Mouse (Mus musculus): ENCODE results near the gene Polrmt. TPM values are rescaled to one million over a fixed set of nuclear protein-coding genes. Genes with fewer than 3 reads are reported as not detected.

Polrmt gene
- polyA plus RNA-seq, 1 experiment from 2014 or later: 45.3 TPM

DNA sequence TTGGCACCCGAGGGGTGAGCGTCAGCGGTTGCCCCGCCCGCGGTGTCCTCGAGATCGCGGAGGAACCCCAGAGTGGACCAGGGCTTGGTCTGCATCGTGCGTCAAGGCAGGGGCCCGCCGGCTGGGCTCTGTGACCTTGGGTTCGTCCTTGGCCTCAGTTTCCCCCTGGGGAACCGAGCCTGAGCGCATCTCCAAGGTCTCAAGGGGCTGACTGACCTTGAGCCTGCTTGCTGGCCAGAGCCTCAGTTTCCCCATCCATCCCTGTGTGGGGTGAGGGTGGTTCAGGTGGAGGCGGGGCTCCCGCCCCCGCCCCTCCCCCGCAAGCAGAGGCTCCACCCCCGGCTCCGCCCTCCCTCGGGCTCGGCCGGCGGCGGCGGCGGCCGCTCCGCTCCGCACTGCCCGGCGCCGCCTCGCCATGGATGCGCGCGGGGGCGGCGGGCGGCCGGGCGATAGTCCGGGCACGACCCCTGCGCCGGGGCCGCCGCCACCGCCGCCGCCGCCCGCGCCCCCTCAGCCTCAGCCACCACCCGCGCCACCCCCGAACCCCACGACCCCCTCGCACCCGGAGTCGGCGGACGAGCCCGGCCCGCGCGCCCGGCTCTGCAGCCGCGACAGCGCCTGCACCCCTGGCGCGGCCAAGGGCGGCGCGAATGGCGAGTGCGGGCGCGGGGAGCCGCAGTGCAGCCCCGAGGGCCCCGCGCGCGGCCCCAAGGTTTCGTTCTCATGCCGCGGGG is 30.0 kb downstream of the Polrmt start, which contains the start of gene Hcn2:
Hcn2 (plus strand) TSS at position 381 of the 734 bp plus-strand sequence.
- Histone ChIP-seq H3K4me2 (replicated peaks) (peak within 1 kb of the TSS; percentile 95), H3K27ac (replicated peaks) (no peak within 1 kb of the TSS), H3K27me3 (peaks cover 62% of the 10 kb centered on the region), H3K9me3 (no peaks in the 10 kb centered on the region), H3K9ac (replicated peaks) (peak within 1 kb of the TSS; percentile 58), H3K36me3 (peaks cover 10% of the 10 kb centered on the region), H3K4me3 (peak within 1 kb of the TSS; percentile 64), H3K4me1 (peaks cover 18% of the 10 kb centered on the region)
- ATAC-seq (ENCODE audit: low FRiP score, low read depth): peak; percentile 48
- 3% methylated on average over 26 of the region's 91 CpGs for WGBS

DNA sequence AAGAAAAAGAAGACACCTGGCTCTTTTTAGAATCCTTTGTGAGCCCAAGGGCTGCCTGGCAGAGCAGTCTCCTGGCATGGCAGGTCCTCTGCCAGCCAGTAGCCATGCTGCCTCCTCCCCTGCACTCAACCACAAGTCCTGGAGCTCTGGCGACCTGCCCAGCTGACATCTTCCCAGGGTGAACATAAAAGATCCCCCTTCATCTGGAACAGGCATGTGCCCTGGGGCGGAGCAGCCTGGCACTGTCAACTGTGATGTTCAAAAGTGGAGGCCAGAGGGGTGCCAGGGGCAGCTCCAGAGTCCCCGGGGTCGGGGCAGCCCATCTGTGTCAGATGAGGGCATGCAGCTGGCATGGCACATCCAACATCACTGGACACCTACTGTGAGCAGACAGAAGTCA is 31.4 kb downstream of the Polrmt start:
- Histone ChIP-seq H3K9me3 (no peaks in the 10 kb centered on the region), H3K27me3 (peaks cover 56% of the 10 kb centered on the region), H3K4me3 (no peak overlapping the region), H3K27ac (replicated peaks) (no peak overlapping the region), H3K4me1 (peaks cover 18% of the 10 kb centered on the region), H3K36me3 (peaks cover 24% of the 10 kb centered on the region), H3K4me2 (replicated peaks) (no peak overlapping the region), H3K9ac (replicated peaks) (no peak overlapping the region)
- no peak for ATAC-seq (ENCODE audit: low FRiP score, low read depth)
- WGBS: 77% methylated on average over 4 of the region's 4 CpGs

DNA sequence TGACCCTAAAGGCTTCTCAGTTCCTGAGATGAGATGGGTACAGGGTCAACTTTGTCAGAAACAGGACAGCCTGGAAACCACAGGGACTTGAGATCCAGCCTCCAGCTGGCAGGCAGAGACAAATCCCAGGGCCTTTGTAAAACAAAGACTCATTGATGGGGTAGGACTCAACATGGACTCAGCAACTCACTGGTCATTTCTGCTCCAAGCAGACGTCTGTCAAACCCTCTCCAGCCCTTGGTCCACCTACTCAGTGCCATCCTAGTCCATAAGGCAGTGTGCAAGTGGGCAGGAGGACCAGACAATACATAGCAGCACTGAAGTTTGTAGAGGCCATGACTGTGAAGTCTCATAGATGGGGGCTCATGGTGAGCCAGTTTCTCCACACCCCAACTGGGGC is 33.2 kb downstream of the Polrmt start:
- H3K4me2 ChIP-seq (replicated peaks): no peak overlapping the region
- no peaks in the 10 kb centered on the region for H3K9me3 ChIP-seq
- H3K27me3 ChIP-seq: peaks cover 38% of the 10 kb centered on the region
- H3K4me1 ChIP-seq: peaks cover 18% of the 10 kb centered on the region
- no peak for ATAC-seq (ENCODE audit: low FRiP score, low read depth)
- H3K9ac ChIP-seq (replicated peaks): no peak overlapping the region
- 38% methylated on average over 1 of the region's 1 CpGs for WGBS
- H3K27ac ChIP-seq (replicated peaks): no peak overlapping the region
- no peak overlapping the region for H3K4me3 ChIP-seq
- H3K36me3 ChIP-seq: peaks cover 43% of the 10 kb centered on the region

DNA sequence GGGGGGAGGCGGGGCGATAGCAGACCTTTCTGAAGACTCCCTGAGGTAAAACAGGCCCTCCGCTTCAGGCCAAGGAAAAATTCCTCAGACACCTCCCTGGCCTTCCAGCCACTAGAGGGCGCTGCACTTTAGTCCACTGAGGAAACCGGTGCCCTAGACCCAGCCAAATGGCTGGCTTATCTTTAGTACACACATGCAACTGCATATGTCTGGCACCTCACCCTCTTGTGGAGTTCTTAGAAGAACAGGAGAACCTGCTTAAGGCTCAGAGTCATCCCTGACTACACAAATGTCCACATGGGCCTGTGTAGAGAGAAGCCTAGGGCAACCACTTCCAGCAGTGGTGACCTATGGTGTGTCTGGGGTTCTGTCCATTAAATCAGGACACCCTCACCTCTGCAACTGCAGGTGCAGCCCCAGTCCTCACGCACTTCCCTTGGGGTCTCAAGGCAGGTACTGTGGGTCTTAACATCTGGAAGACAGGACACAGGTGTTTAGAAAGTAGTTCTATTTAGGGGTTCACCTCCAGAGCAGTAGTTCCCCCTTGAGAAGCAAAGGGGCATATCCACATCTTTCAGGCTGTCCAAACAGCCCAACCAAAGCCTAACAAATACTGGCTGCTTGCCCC is 33.8 kb downstream of the Polrmt start:
- H3K9ac ChIP-seq (replicated peaks): no peak overlapping the region
- H3K4me2 ChIP-seq (replicated peaks): no peak overlapping the region
- H3K27me3 ChIP-seq: peaks cover 32% of the 10 kb centered on the region
- no peak overlapping the region for H3K4me3 ChIP-seq
- WGBS: 13% methylated on average over 4 of the region's 6 CpGs
- no peak overlapping the region for H3K27ac ChIP-seq (replicated peaks)
- no peaks in the 10 kb centered on the region for H3K9me3 ChIP-seq
- no peak for ATAC-seq (ENCODE audit: low FRiP score, low read depth)
- peaks cover 15% of the 10 kb centered on the region for H3K4me1 ChIP-seq
- H3K36me3 ChIP-seq: peaks cover 47% of the 10 kb centered on the region

DNA sequence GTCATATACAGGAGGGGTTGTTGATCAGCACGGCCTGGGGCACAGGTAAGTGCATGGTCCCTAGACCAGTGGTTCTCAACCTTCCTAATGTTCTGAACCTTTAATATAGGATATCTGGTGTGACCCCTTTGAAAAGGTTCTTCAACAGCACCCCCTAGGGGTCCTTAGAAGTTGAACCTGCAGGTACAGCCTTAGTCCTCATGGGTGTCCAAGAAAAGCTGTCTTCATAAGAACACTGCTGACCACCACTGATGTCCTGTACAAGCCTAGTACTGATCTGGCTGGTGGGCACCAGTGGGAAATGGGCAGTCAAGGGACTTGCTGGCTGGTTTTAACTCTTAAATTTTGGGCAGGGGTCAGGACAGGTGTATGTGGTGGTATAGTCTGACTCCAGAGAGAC is 34.4 kb downstream of the Polrmt start:
- Histone ChIP-seq H3K4me1 (peaks cover 12% of the 10 kb centered on the region), H3K27ac (replicated peaks) (no peak overlapping the region), H3K4me3 (no peak overlapping the region), H3K36me3 (peaks cover 49% of the 10 kb centered on the region), H3K27me3 (peaks cover 26% of the 10 kb centered on the region), H3K4me2 (replicated peaks) (no peak overlapping the region), H3K9me3 (no peaks in the 10 kb centered on the region), H3K9ac (replicated peaks) (no peak overlapping the region)
- ATAC-seq (ENCODE audit: low FRiP score, low read depth): no peak
- WGBS: 92% methylated on average over 1 of the region's 1 CpGs

DNA sequence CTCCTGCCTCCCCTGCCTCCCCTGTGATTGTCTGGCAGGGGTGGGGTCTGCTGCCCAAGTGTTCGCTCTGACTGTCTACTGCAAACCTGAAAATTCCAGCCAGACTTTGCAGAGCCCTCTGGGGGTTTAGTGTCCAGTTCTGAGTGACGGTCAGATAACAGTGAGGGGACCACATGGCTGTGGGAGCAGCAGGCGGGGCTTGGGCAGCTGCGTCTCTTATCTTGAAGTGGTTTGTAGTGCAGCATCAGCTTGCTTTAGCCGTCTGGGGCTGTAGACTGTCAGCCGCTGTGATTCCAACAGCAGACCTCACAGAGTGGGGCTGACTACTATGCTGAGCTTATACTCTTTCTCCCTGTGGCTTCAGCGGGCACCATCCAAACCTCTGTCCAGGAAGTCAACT is 37.1 kb downstream of the Polrmt start:
- WGBS: 77% methylated on average over 7 of the region's 7 CpGs
- H3K27me3 ChIP-seq: no peaks in the 10 kb centered on the region
- H3K9ac ChIP-seq (replicated peaks): no peak overlapping the region
- ATAC-seq (ENCODE audit: low FRiP score, low read depth): no peak
- H3K4me1 ChIP-seq: peaks cover 25% of the 10 kb centered on the region
- no peak overlapping the region for H3K27ac ChIP-seq (replicated peaks)
- peaks cover 49% of the 10 kb centered on the region for H3K36me3 ChIP-seq
- H3K4me3 ChIP-seq: no peak overlapping the region
- no peaks in the 10 kb centered on the region for H3K9me3 ChIP-seq
- no peak overlapping the region for H3K4me2 ChIP-seq (replicated peaks)

DNA sequence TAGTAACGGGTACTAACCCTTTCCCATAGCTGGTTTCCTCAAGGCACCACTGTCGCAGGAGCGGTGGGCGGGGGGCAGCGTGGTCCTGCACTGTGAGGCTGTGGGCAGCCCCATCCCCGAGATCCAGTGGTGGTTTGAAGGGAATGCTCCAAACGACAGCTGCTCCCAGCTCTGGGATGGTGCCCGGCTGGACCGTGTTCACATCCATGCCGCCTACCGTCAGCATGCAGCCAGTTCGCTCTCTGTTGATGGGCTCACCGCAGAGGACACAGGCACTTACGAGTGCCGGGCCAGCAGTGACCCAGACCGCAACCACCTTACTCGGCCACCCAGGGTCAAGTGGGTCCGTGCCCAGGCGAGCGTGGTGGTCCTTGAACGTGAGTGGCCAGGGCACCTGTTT is 37.7 kb downstream of the Polrmt start:
- no peak overlapping the region for H3K4me3 ChIP-seq
- 91% methylated on average over 21 of the region's 21 CpGs for WGBS

DNA sequence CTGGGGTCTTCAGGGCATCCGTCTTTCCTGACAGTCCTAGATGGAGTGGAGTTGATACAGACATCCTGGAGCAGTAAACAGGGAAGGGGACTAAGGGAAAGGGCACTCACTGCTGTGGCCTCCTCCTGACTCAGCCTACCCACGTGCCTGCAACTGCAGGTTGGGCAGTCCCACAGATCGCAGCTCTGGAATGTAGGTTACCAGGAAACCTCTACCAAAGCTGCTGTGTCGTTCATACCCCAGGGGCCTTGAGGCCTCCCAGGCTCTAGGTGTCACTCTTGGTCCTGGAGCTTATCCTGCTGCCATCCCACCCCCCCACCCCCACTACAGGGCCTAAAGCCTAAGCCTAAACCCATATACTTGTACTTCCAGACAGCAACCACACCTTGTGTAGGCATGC is 38.6 kb downstream of the Polrmt start:
- H3K36me3 ChIP-seq: peaks cover 49% of the 10 kb centered on the region
- WGBS: 77% methylated on average over 4 of the region's 4 CpGs
- no peaks in the 10 kb centered on the region for H3K27me3 ChIP-seq
- no peak overlapping the region for H3K4me3 ChIP-seq
- ATAC-seq (ENCODE audit: low FRiP score, low read depth): no peak
- no peaks in the 10 kb centered on the region for H3K9me3 ChIP-seq
- H3K27ac ChIP-seq (replicated peaks): no peak overlapping the region
- peaks cover 25% of the 10 kb centered on the region for H3K4me1 ChIP-seq
- no peak overlapping the region for H3K9ac ChIP-seq (replicated peaks)
- H3K4me2 ChIP-seq (replicated peaks): no peak overlapping the region

More for the DNA sequence above, 37.7 kb downstream of the Polrmt start:
- H3K9me3 ChIP-seq: no peaks in the 10 kb centered on the region
- no peak overlapping the region for H3K9ac ChIP-seq (replicated peaks)
- H3K36me3 ChIP-seq: peaks cover 49% of the 10 kb centered on the region
- peaks cover 25% of the 10 kb centered on the region for H3K4me1 ChIP-seq
- H3K27ac ChIP-seq (replicated peaks): no peak overlapping the region
- no peaks in the 10 kb centered on the region for H3K27me3 ChIP-seq
- no peak for ATAC-seq (ENCODE audit: low FRiP score, low read depth)
- H3K4me2 ChIP-seq (replicated peaks): no peak overlapping the region

DNA sequence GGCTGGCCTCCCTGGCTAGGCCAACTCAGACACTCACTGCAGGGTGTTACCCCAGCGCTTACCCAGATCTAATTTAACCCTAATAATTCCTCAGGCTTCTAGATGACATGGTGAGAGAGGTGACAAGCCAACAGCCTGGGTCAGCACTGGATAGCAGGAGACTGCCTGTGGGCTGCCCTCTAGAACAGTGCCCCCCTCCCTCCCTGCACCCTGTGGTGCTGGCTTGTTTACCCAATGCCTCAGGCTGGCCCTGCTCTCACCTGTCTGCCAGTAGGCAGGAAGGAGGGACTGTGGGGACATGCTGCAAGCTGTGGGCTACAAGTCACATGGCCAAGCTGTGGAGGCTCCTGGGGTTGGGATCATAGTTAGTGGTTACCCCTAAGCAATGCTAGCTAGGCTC is 39.2 kb downstream of the Polrmt start:
- no peak overlapping the region for H3K4me3 ChIP-seq
- peaks cover 46% of the 10 kb centered on the region for H3K36me3 ChIP-seq
- 89% methylated on average over 1 of the region's 1 CpGs for WGBS
- no peak for ATAC-seq (ENCODE audit: low FRiP score, low read depth)
- no peak overlapping the region for H3K27ac ChIP-seq (replicated peaks)
- H3K9me3 ChIP-seq: no peaks in the 10 kb centered on the region
- H3K4me1 ChIP-seq: peaks cover 25% of the 10 kb centered on the region
- no peaks in the 10 kb centered on the region for H3K27me3 ChIP-seq
- no peak overlapping the region for H3K9ac ChIP-seq (replicated peaks)
- 0 out of 2 replicates have a peak overlapping the region, but pooled peaks have one; percentile 17 for H3K4me2 ChIP-seq (replicated peaks)

DNA sequence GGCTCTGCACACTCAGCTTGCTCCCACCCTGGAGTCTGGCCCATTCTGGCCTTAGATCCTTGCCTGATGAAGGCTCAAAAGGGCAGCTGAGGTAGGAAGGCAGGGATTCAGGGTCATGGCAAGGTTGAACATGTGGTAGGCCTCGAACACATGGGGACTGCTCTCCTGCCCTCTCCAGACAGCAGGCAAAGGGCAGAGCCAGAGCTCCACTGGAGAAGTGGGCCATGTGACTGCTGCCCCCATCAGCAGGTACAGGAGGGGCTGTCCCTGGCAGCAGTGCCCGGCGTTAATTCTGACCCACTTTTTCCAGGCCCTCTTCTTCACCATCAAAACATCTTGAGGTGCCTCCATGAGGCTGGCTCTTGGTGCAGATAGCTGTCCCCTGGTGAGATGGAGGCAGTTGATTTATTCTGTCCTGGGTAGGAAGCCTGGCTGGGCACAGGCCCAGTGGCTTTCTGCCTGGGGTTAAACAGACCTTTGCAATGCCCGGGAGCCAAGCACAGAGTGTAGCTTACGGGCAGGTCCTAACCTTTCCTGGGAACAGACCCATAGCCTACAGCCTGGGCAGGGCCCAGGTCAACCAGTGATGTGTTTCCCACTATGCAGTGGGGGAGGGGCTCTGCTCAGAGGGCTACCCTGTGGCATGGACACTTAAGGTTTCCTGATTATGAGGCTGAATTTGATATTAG is 39.8 kb downstream of the Polrmt start:
- Histone ChIP-seq H3K36me3 (peaks cover 40% of the 10 kb centered on the region), H3K27me3 (no peaks in the 10 kb centered on the region), H3K9ac (replicated peaks) (peak overlapping the region; percentile 92), H3K27ac (replicated peaks) (no peak overlapping the region; the same call in 1 of the 2 replicates), H3K4me2 (replicated peaks) (peak overlapping the region; percentile 98), H3K4me1 (peaks cover 25% of the 10 kb centered on the region), H3K9me3 (no peaks in the 10 kb centered on the region), H3K4me3 (peak overlapping the region; percentile 82)
- WGBS: 89% methylated on average over 5 of the region's 5 CpGs
- no peak for ATAC-seq (ENCODE audit: low FRiP score, low read depth)

DNA sequence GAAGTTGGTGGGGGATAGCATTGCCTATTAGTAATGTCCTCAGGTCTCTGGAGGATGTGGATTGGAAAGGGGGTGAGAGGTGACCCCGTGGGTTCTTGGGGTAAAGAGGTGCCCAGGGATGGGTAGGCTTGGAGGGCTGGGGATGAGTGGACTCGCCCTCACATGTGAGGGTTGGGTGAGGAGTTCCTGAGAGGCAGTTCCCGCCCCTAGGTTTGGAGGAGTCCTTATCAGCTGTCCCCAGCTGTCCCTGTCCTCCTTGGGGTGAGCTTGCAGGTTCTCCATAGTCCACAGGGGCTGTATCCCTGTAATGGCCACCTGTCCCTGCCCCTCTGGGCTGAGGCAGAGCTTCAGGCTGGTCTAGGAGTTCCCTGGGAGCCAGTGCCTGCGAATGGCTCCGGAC is 40.4 kb downstream of the Polrmt start:
- H3K9me3 ChIP-seq: no peaks in the 10 kb centered on the region
- WGBS: 82% methylated on average over 5 of the region's 5 CpGs
- no peak for ATAC-seq (ENCODE audit: low FRiP score, low read depth)
- no peak overlapping the region; the same call in 1 of the 2 replicates for H3K27ac ChIP-seq (replicated peaks)
- H3K27me3 ChIP-seq: no peaks in the 10 kb centered on the region
- H3K4me1 ChIP-seq: peaks cover 28% of the 10 kb centered on the region
- H3K4me2 ChIP-seq (replicated peaks): peak overlapping the region; percentile 98
- H3K36me3 ChIP-seq: peaks cover 34% of the 10 kb centered on the region
- peak overlapping the region; percentile 82 for H3K4me3 ChIP-seq
- H3K9ac ChIP-seq (replicated peaks): peak overlapping the region; percentile 92

DNA sequence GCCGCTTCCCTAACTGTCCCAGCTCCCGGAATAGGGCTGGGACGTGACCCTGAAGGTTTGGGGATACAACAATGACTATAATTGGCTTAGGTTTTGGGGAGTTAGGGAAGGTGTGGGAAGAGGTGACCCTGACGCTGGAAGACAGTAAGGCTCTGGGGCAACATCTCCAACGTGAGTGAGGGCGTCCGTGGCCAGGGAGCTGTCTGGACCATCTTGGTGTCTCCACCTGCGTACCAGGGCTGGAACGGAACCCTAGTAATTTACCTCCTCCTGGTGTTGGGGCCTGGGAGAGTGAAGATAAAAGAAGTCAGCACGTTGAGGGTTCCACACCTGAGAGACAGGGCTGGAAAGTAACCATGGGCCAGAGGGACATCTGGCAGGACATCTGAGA is 41.4 kb downstream of the Polrmt start:
- Histone ChIP-seq H3K4me2 (replicated peaks) (peak overlapping the region; percentile 98), H3K27ac (replicated peaks) (peak overlapping the region; percentile 83), H3K27me3 (no peaks in the 10 kb centered on the region), H3K36me3 (peaks cover 24% of the 10 kb centered on the region), H3K9ac (replicated peaks) (peak overlapping the region; percentile 92), H3K4me3 (peak overlapping the region; percentile 82), H3K4me1 (peaks cover 28% of the 10 kb centered on the region), H3K9me3 (no peaks in the 10 kb centered on the region)
- no peak for ATAC-seq (ENCODE audit: low FRiP score, low read depth)
- WGBS: 7% methylated on average over 10 of the region's 10 CpGs

All from midbrain, embryonic 12.5 days (tissue).